Mouse (Mus musculus) liver, postnatal 0 days (tissue): ENCODE results near the gene Fank1.

Source experiments
- CTCF ChIP-seq: sonication (generic); IDR thresholded peaks from 2 replicates; pipeline ENCODE4 v1.5.1; 2016; ENCODE audit warnings: antibody characterized with exemption, low read depth
- EP300 ChIP-seq: IDR thresholded peaks from 2 replicates; pipeline ENCODE4 v1.6.1; 2016; ENCODE audit warnings: antibody characterized with exemption, low read depth, mild to moderate bottlenecking

DNA sequence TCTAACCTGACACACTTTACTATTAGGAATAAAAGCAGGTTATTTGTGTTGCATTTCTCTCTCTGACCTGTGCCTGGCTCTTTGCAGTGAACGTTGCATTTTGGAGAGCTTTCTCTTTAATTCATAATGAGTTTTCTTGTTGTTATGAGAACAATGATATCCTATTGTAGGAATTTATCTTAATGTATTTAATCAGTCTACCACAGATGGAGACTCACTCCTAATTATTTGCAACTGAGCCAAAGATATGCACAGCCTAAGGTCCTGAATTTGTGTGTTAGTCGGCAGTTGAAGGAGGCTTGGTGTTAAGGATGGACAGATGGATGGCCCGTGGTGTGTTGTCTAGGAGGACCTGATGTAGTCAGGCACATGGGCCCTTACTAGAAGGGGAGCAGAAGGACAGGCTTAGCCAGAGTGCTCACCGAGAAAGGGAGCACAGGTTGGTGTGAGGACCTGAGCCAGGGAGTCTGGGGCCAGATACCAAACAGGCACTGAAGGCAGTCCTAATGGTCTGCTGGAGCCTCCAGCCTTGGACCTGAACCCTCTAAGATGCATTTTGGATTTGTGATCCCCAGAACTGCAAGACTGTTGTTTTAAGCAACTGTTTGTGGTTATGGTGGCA, 14.1 kb downstream of the Fank1 start:
- TF ChIP-seq CTCF = no peak
- TF ChIP-seq EP300 = no peak
